Mouse (Mus musculus) MEL (cell line): ENCODE results near the gene Nrf1. TPM values are rescaled to one million over a fixed set of nuclear protein-coding genes. Genes with fewer than 3 reads are reported as not detected.

ENCODE experiments used
- DNase-seq: peaks from one replicate; pipeline ENCODE4 v3.0.0; 2011; ENCODE audit warnings: low read depth, low spot score
- H3K27ac ChIP-seq: 2 replicates; pipeline ENCODE4 v1.5.1; 2012; ENCODE audit warnings: low read depth, mild to moderate bottlenecking, control low read depth, low read length, moderate library complexity; ENCODE audit not compliant: control insufficient read depth
- H3K27me3 ChIP-seq, 2 experiments: fragments of 150-350 bp in 1 of 2; sonication (generic) in 1 of 2; 2 replicates each; pipeline ENCODE4 v1.6.1; 2012; ENCODE audit warnings: low read length in 2 of 2, mild to moderate bottlenecking in 2 of 2, improper control_type of control experiment in 1 of 2, moderate library complexity in 1 of 2; ENCODE audit not compliant: insufficient read depth in 2 of 2, control insufficient read depth in 1 of 2
- H3K36me3 ChIP-seq, 2 experiments: 2 replicates each; pipeline ENCODE4 v1.6.1; 2012 to 2014; ENCODE audit warnings: low read length in 2 of 2, improper control_type of control experiment in 1 of 2, inconsistent platforms in 1 of 2, mild to moderate bottlenecking in 1 of 2; ENCODE audit not compliant: insufficient read depth in 2 of 2, control insufficient read depth in 1 of 2
- H3K4me1 ChIP-seq, 2 experiments: fragments of 150-350 bp in 1 of 2; sonication (generic) in 1 of 2; 2 replicates each; pipeline ENCODE4 v1.6.1; 2012; ENCODE audit warnings: low read length in 2 of 2, improper control_type of control experiment in 1 of 2, mild to moderate bottlenecking in 1 of 2; ENCODE audit not compliant: insufficient read depth in 2 of 2, control insufficient read depth in 1 of 2
- H3K4me3 ChIP-seq, 2 experiments: fragments of 150-350 bp in 1 of 2; sonication (generic) in 1 of 2; 2 replicates each; pipeline ENCODE4 v1.5.1; 2012; ENCODE audit warnings: low read depth in 2 of 2, low read length in 2 of 2, mild to moderate bottlenecking in 2 of 2, moderate library complexity in 2 of 2, control low read depth in 1 of 2, improper control_type of control experiment in 1 of 2; ENCODE audit not compliant: control insufficient read depth in 1 of 2, insufficient read depth in 1 of 2
- H3K79me2 ChIP-seq: 2 replicates; pipeline ENCODE4 v1.6.1; 2012; ENCODE audit warnings: mild to moderate bottlenecking, low read length, moderate library complexity; ENCODE audit not compliant: control insufficient read depth, poor library complexity, insufficient read depth
- H3K9ac ChIP-seq: 2 replicates; pipeline ENCODE4 v1.6.1; 2012; ENCODE audit warnings: low read depth, mild to moderate bottlenecking, control low read depth, low read length, moderate library complexity; ENCODE audit not compliant: control insufficient read depth, poor library complexity, severe bottlenecking
- H3K9me3 ChIP-seq: fragments of 150-350 bp; sonication (generic); replicated peaks from 2 replicates; pipeline ENCODE4 v1.6.1; 2012; ENCODE audit warnings: mild to moderate bottlenecking, low read length, improper control_type of control experiment, moderate library complexity; ENCODE audit not compliant: insufficient read depth
- BHLHE40 ChIP-seq: IDR thresholded peaks from 2 replicates; pipeline ENCODE4 v1.6.1; 2012; ENCODE audit warnings: low read depth, mild to moderate bottlenecking, inconsistent platforms, low read length, improper control_type of control experiment, borderline replicate concordance
- CHD1 ChIP-seq: IDR thresholded peaks from 2 replicates; pipeline ENCODE4 v1.6.1; 2012; ENCODE audit warnings: low read depth, mild to moderate bottlenecking, inconsistent platforms, low read length, improper control_type of control experiment
- CHD2 ChIP-seq: IDR thresholded peaks from 2 replicates; pipeline ENCODE4 v1.6.1; 2011; ENCODE audit warnings: low read length, improper control_type of control experiment
- CTCF ChIP-seq, 3 experiments: IDR thresholded peaks in 2 of 3; conservative IDR thresholded peaks in 1 of 3; 2 replicates each; pipeline ENCODE4 v1.5.1; 2011 to 2012; ENCODE audit warnings: low read length in 3 of 3, low read depth in 2 of 3, mild to moderate bottlenecking in 2 of 3, improper control_type of control experiment in 1 of 3, inconsistent platforms in 1 of 3, mixed read lengths in 1 of 3, moderate library complexity in 1 of 3; ENCODE audit not compliant: control insufficient read depth in 1 of 3, insufficient read depth in 1 of 3, poor library complexity in 1 of 3, severe bottlenecking in 1 of 3
- EP300 ChIP-seq, 2 experiments: IDR thresholded peaks; 2 replicates each; pipeline ENCODE4 v1.6.1; 2011; ENCODE audit warnings: improper control_type of control experiment in 2 of 2, low read length in 2 of 2, low read depth in 1 of 2, mild to moderate bottlenecking in 1 of 2
- ETS1 ChIP-seq: IDR thresholded peaks from 2 replicates; pipeline ENCODE4 v1.6.1; 2012; ENCODE audit warnings: low read depth, mild to moderate bottlenecking, inconsistent platforms, low read length, improper control_type of control experiment, moderate library complexity
- GABPA ChIP-seq: IDR thresholded peaks from 2 replicates; pipeline ENCODE4 v1.6.1; 2012; ENCODE audit warnings: low read depth, mild to moderate bottlenecking, inconsistent platforms, low read length, improper control_type of control experiment, moderate library complexity
- MAX ChIP-seq: IDR thresholded peaks from 2 replicates; pipeline ENCODE4 v1.6.1; 2011; ENCODE audit warnings: low read length, improper control_type of control experiment
- MXI1 ChIP-seq: IDR thresholded peaks from 2 replicates; pipeline ENCODE4 v1.6.1; 2011; ENCODE audit warnings: mild to moderate bottlenecking, low read depth, low read length, improper control_type of control experiment
- POLR2A ChIP-seq, 2 experiments: IDR thresholded peaks; 2 replicates each; pipeline ENCODE4 v1.6.1; 2011 to 2012; ENCODE audit warnings: low read length in 2 of 2, mild to moderate bottlenecking in 2 of 2, control low read depth in 1 of 2, improper control_type of control experiment in 1 of 2, low read depth in 1 of 2, moderate library complexity in 1 of 2; ENCODE audit not compliant: control insufficient read depth in 1 of 2, insufficient read depth in 1 of 2, poor library complexity in 1 of 2
- SMC3 ChIP-seq: IDR thresholded peaks from 2 replicates; pipeline ENCODE4 v1.6.1; 2011; ENCODE audit warnings: low read depth, low read length, improper control_type of control experiment
- USF1 ChIP-seq: IDR thresholded peaks from 2 replicates; pipeline ENCODE4 v1.6.1; 2014; ENCODE audit warnings: low read depth, mild to moderate bottlenecking, inconsistent platforms, low read length, improper control_type of control experiment, moderate library complexity
- ZKSCAN1 ChIP-seq: IDR thresholded peaks from 2 replicates; pipeline ENCODE4 v1.6.1; 2012; ENCODE audit warnings: low read depth, mild to moderate bottlenecking, inconsistent platforms, low read length, improper control_type of control experiment, moderate library complexity
- ZNF384 ChIP-seq: IDR thresholded peaks from 2 replicates; pipeline ENCODE4 v1.6.1; 2012; ENCODE audit warnings: low read depth, mild to moderate bottlenecking, inconsistent platforms, low read length, improper control_type of control experiment
- polyA plus RNA-seq, 2 experiments: library from polyadenylated mRNA; stranded (reverse) in 1 of 2; unstranded in 1 of 2; fragments of >175 nt in 1 of 2; fragments of >200 nt in 1 of 2; gene quantifications; 2 replicates each; pipeline versions ENCODE4 v1.2.1 to v1.2.4; 2012; ENCODE audit warnings: low replicate concordance in 2 of 2, low read depth in 1 of 2; ENCODE audit not compliant: insufficient read length in 2 of 2, insufficient read depth in 1 of 2, missing spikeins in 1 of 2
- total RNA-seq: library from RNA; depleted of rRNA; stranded (reverse); fragments of 300-350 nt; gene quantifications from 2 replicates; pipeline ENCODE4 v1.2.3, GENCODE M21; 2012

Gene Nrf1
- total and polyA plus RNA-seq, 3 experiments, result 56.5 to 93.7 (median 60.4) TPM

GRCm38 (mm10) chr6:30112349-30113132 is 64.8 kb downstream of the Nrf1 start:
- no peaks in the 10 kb centered on the region for H3K27me3 ChIP-seq
- no peak overlapping the region for H3K9ac ChIP-seq
- DNase-seq, result no peak
- H3K9me3 ChIP-seq, result no peaks in the 10 kb centered on the region
- no peak overlapping the region for H3K27ac ChIP-seq
- TF ChIP-seq CHD2 (no peak), CTCF (IDR thresholded peaks at IDR 0.05 in 2 of 3, conservative IDR thresholded peaks at IDR 0.05 in 1 of 3; ENCODE audit: control insufficient read depth in 1 of 3, insufficient read depth in 1 of 3, low read depth in 2 of 3, low read length in 3 of 3, poor library complexity in 1 of 3, severe bottlenecking in 1 of 3) (peak in 2 of 3 experiments; percentile 3 to 30; a peak in 2 of 6 replicates), POLR2A (IDR thresholded peaks at IDR 0.05; ENCODE audit: control insufficient read depth in 1 of 2, insufficient read depth in 1 of 2, low read depth in 1 of 2, low read length in 2 of 2, poor library complexity in 1 of 2) (no peak), ZNF384 (no peak), SMC3 (peak; percentile 29; the same call in 1 of the 2 replicates)
- peaks cover 5 to 16% of the 10 kb centered on the region in 2 experiments for H3K36me3 ChIP-seq
- no peaks in the 10 kb centered on the region; a peak in 1 of 4 replicates for H3K4me1 ChIP-seq
- H3K4me3 ChIP-seq, result no peak overlapping the region
- no peaks in the 10 kb centered on the region for H3K79me2 ChIP-seq

DNA sequence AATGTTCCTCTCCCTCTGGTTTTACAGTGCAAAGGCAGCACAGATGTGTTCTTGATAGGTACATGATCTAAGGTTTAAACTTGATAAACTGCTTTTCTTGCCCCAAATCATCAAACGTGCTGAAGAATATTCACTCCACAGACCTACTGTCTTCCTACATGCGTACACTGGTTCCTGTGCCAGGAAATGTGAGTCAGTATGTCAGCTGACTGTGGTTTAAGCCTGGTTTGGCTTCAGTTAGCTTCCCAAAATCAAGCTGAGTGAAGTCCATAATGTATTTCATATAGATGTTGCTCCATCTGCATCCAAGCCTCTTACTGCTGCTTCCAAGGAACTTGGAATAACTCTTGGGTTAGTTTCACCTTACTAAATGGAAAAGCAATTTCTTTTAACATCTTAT is 66.3 kb downstream of the Nrf1 start:
- Histone ChIP-seq H3K36me3 (peaks cover 5 to 16% of the 10 kb centered on the region in 2 experiments), H3K27ac (no peak overlapping the region)
- peak; percentile 48 for DNase-seq

GRCm38 (mm10) chr6:30121152-30121551 is 73.4 kb downstream of the Nrf1 start:
- Histone ChIP-seq H3K4me3 (no peak overlapping the region), H3K4me1 (no peaks in the 10 kb centered on the region), H3K27ac (no peak overlapping the region), H3K9me3 (no peaks in the 10 kb centered on the region), H3K9ac (no peak overlapping the region), H3K79me2 (no peaks in the 10 kb centered on the region), H3K36me3 (peaks cover 0 to 7% of the 10 kb centered on the region in 2 experiments; a peak in 2 of 4 replicates), H3K27me3 (no peaks in the 10 kb centered on the region)
- TF ChIP-seq ZKSCAN1 (no peak), GABPA (no peak), CHD1 (no peak), SMC3 (no peak), MXI1 (no peak), BHLHE40 (no peak), MAX (no peak)
- DNase-seq, result no peak

More for the DNA sequence above, 66.3 kb downstream of the Nrf1 start:
- Histone ChIP-seq H3K4me1 (no peaks in the 10 kb centered on the region; a peak in 1 of 4 replicates), H3K27me3 (no peaks in the 10 kb centered on the region), H3K9me3 (no peaks in the 10 kb centered on the region), H3K9ac (no peak overlapping the region), H3K4me3 (no peak overlapping the region), H3K79me2 (no peaks in the 10 kb centered on the region)
- TF ChIP-seq ETS1 (peak; percentile 74), MXI1 (no peak), USF1 (peak; percentile 66), EP300 (IDR thresholded peaks at IDR 0.05; ENCODE audit: low read depth in 1 of 2, low read length in 2 of 2) (peak; percentile 10 to 41; a peak in 1 of 4 replicates)
